Mouse (Mus musculus) limb, embryonic 14.5 days (tissue): Measurements from ENCODE around the gene Pcbp1. TPM values are rescaled to one million over a fixed set of nuclear protein-coding genes. Genes with fewer than 3 reads are reported as not detected.

Experiments used
- ATAC-seq: fragments of 200-750 bp; cut with Nextera tagmentation; 2 replicates; pipeline ENCODE4 v1.8.0; 2017; ENCODE audit warnings: low read depth, moderate number of reproducible peaks, moderate TSS enrichment; ENCODE audit not compliant: low FRiP score
- DNase-seq: peaks from one replicate; pipeline ENCODE4 v3.0.0-alpha.2; 2015; ENCODE audit warnings: low spot score
- H3K27ac ChIP-seq: fragments of 300-500 bp; sonication (generic); replicated peaks from 2 replicates; pipeline ENCODE4 v1.5.1; 2014; ENCODE audit warnings: low read depth, mild to moderate bottlenecking, low read length, moderate library complexity, mixed read lengths
- H3K27me3 ChIP-seq: fragments of 300-500 bp; sonication (generic); 2 replicates; pipeline ENCODE4 v1.6.1; 2014; ENCODE audit warnings: low read length, mixed read lengths; ENCODE audit not compliant: control insufficient read depth, insufficient read depth
- H3K36me3 ChIP-seq: fragments of 300-500 bp; sonication (generic); 2 replicates; pipeline ENCODE4 v1.6.1; 2014; ENCODE audit warnings: mild to moderate bottlenecking, low read length, moderate library complexity, mixed read lengths; ENCODE audit not compliant: control insufficient read depth, insufficient read depth
- H3K4me1 ChIP-seq: fragments of 300-500 bp; sonication (generic); 2 replicates; pipeline ENCODE4 v1.6.1; 2014; ENCODE audit warnings: antibody characterized with exemption, low read length, mixed read lengths; ENCODE audit not compliant: control insufficient read depth, insufficient read depth
- H3K4me2 ChIP-seq: fragments of 300-500 bp; sonication (generic); replicated peaks from 2 replicates; pipeline ENCODE4 v1.6.1; 2014; ENCODE audit warnings: low read depth, mild to moderate bottlenecking, low read length, moderate library complexity; ENCODE audit not compliant: severe bottlenecking
- H3K4me3 ChIP-seq: fragments of 300-500 bp; sonication (generic); replicated peaks from 2 replicates; pipeline ENCODE4 v1.5.1; 2014; ENCODE audit warnings: low read length
- H3K9ac ChIP-seq: fragments of 300-500 bp; sonication (generic); 2 replicates; pipeline ENCODE4 v1.6.1; 2014; ENCODE audit warnings: mild to moderate bottlenecking, low read depth, low read length, moderate library complexity; ENCODE audit not compliant: severe bottlenecking
- H3K9me3 ChIP-seq: fragments of 300-500 bp; sonication (generic); 2 replicates; pipeline ENCODE4 v1.6.1; 2016; ENCODE audit warnings: low read length; ENCODE audit not compliant: control insufficient read depth
- POLR2A ChIP-seq: fragments of 200-500 bp; IDR thresholded peaks from 2 replicates; pipeline ENCODE4 v1.8.0; 2012; ENCODE audit warnings: inconsistent platforms, mild to moderate bottlenecking, moderate library complexity, borderline replicate concordance; ENCODE audit not compliant: insufficient read depth, insufficient read length; ENCODE audit errors: extremely low read depth
- WGBS: fragments of 180-500 bp; shearing (Covaris S2); extraction: QIAGEN DNeasy Blood & Tissue Kit; methylation state at CpG from one replicate; pipeline ENCODE4 v1.1.7; 2014; 5-methylcytosine and 5-hydroxymethylcytosine counted together
- polyA plus RNA-seq, 2 experiments: library from polyadenylated mRNA; depleted of rRNA in 1 of 2; stranded (reverse) in 1 of 2; unstranded in 1 of 2; fragments of >200 nt; fragmentation: Nextera tagmentation in 1 of 2; extraction: Ambion mirVana in 1 of 2; gene quantifications; 2 replicates each; pipeline versions ENCODE4 v1.2.1 to v1.2.3; 2012 to 2014

The Pcbp1 gene
- polyA plus RNA-seq, 2 experiments = 333 to 445 TPM

- ATAC-seq = no peak
- TF ChIP-seq POLR2A = no peak
- Histone ChIP-seq H3K36me3 (no peaks in the 10 kb centered on the region), H3K9me3 (no peaks in the 10 kb centered on the region), H3K9ac (no peak overlapping the region), H3K4me2 (no peak overlapping the region), H3K4me1 (no peaks in the 10 kb centered on the region), H3K4me3 (no peak overlapping the region), H3K27me3 (no peaks in the 10 kb centered on the region), H3K27ac (no peak overlapping the region)
- DNase-seq = no peak
- 90% methylated on average over 4 of the region's 4 CpGs for WGBS
These were observed 12.8 kb downstream of the Pcbp1 start for GRCm38 (mm10) chr6:86513296-86513695.

- DNase-seq (no peak), ATAC-seq (no peak)
- no peak overlapping the region for H3K4me2 ChIP-seq
- no peak overlapping the region for H3K27ac ChIP-seq
- no peak overlapping the region for H3K4me3 ChIP-seq
- H3K9ac ChIP-seq = no peak overlapping the region
- TF ChIP-seq POLR2A = no peak
- no peaks in the 10 kb centered on the region for H3K4me1 ChIP-seq
- H3K9me3 ChIP-seq = no peaks in the 10 kb centered on the region
- no peaks in the 10 kb centered on the region for H3K27me3 ChIP-seq
- H3K36me3 ChIP-seq = no peaks in the 10 kb centered on the region
- WGBS = 70% methylated on average over 4 of the region's 4 CpGs
These were observed 15.1 kb downstream of the Pcbp1 start for GRCm38 (mm10) chr6:86510979-86511378.

- H3K4me2 ChIP-seq = no peak overlapping the region
- no peak overlapping the region for H3K9ac ChIP-seq
- no peaks in the 10 kb centered on the region for H3K9me3 ChIP-seq
- ATAC-seq (no peak), DNase-seq (no peak)
- H3K36me3 ChIP-seq = no peaks in the 10 kb centered on the region
- no peak for TF ChIP-seq POLR2A
- 63% methylated on average over 3 of the region's 3 CpGs for WGBS
- no peak overlapping the region for H3K27ac ChIP-seq
- no peaks in the 10 kb centered on the region for H3K27me3 ChIP-seq
- no peak overlapping the region for H3K4me3 ChIP-seq
- no peaks in the 10 kb centered on the region for H3K4me1 ChIP-seq
These were observed 16.3 kb downstream of the Pcbp1 start for GRCm38 (mm10) chr6:86509866-86510200.

- 74% methylated on average over 4 of the region's 4 CpGs for WGBS
- no peaks in the 10 kb centered on the region for H3K9me3 ChIP-seq
- no peak overlapping the region for H3K9ac ChIP-seq
- no peaks in the 10 kb centered on the region for H3K4me1 ChIP-seq
- H3K36me3 ChIP-seq = no peaks in the 10 kb centered on the region
- no peak overlapping the region for H3K4me3 ChIP-seq
- no peak for TF ChIP-seq POLR2A
- no peak for DNase-seq
- H3K4me2 ChIP-seq = no peak overlapping the region
- H3K27me3 ChIP-seq = no peaks in the 10 kb centered on the region
- no peak overlapping the region for H3K27ac ChIP-seq
- no peak for ATAC-seq
These were observed 16.8 kb downstream of the Pcbp1 start for GRCm38 (mm10) chr6:86509194-86509865.

GRCm38 (mm10) chr6:86508736-86509135 lies 17.4 kb downstream of the Pcbp1 start:
- no peaks in the 10 kb centered on the region for H3K9me3 ChIP-seq
- ATAC-seq (no peak), DNase-seq (no peak)
- no peak overlapping the region for H3K27ac ChIP-seq
- WGBS = 75% methylated on average over 3 of the region's 3 CpGs
- no peak overlapping the region for H3K9ac ChIP-seq
- no peak overlapping the region for H3K4me2 ChIP-seq
- no peaks in the 10 kb centered on the region for H3K36me3 ChIP-seq
- H3K4me3 ChIP-seq = no peak overlapping the region
- no peak for TF ChIP-seq POLR2A
- no peaks in the 10 kb centered on the region for H3K4me1 ChIP-seq
- no peaks in the 10 kb centered on the region for H3K27me3 ChIP-seq

- no peak overlapping the region for H3K9ac ChIP-seq
- H3K27ac ChIP-seq = no peak overlapping the region
- TF ChIP-seq POLR2A = no peak
- no peaks in the 10 kb centered on the region for H3K36me3 ChIP-seq
- no peaks in the 10 kb centered on the region for H3K27me3 ChIP-seq
- no peak overlapping the region for H3K4me2 ChIP-seq
- ATAC-seq (no peak), DNase-seq (no peak)
- no peak overlapping the region for H3K4me3 ChIP-seq
- no peaks in the 10 kb centered on the region for H3K9me3 ChIP-seq
- H3K4me1 ChIP-seq = no peaks in the 10 kb centered on the region
These were observed 19.0 kb downstream of the Pcbp1 start for GRCm38 (mm10) chr6:86507116-86507515.
